Mouse (Mus musculus) stomach, embryonic 16.5 days (tissue): ENCODE data around the gene Cep295nl. TPM values are rescaled to one million over a fixed set of nuclear protein-coding genes. Genes with fewer than 3 reads are reported as not detected.

Experiments
- ATAC-seq: fragments of 200-750 bp; cut with Nextera tagmentation; 2 replicates; pipeline ENCODE4 v1.8.0; 2017; ENCODE audit warnings: moderate number of reproducible peaks, moderate TSS enrichment; ENCODE audit not compliant: insufficient read depth, low FRiP score
- H3K27ac ChIP-seq: fragments of 300-500 bp; sonication (generic); 2 replicates; pipeline ENCODE4 v1.5.1; 2014; ENCODE audit warnings: low read length
- H3K27me3 ChIP-seq: fragments of 300-500 bp; sonication (generic); 2 replicates; pipeline ENCODE4 v1.6.1; 2014; ENCODE audit warnings: low read length, control low read depth, mixed read lengths; ENCODE audit not compliant: control insufficient read depth, insufficient read depth
- H3K36me3 ChIP-seq: fragments of 300-500 bp; sonication (generic); 2 replicates; pipeline ENCODE4 v1.6.1; 2014; ENCODE audit warnings: low read length; ENCODE audit not compliant: control insufficient read depth, insufficient read depth
- H3K4me1 ChIP-seq: fragments of 300-500 bp; sonication (generic); 2 replicates; pipeline ENCODE4 v1.6.1; 2014; ENCODE audit warnings: low read length, control low read depth, mixed read lengths; ENCODE audit not compliant: control insufficient read depth, insufficient read depth
- H3K4me2 ChIP-seq: fragments of 300-500 bp; sonication (generic); 2 replicates; pipeline ENCODE4 v1.6.1; 2014; ENCODE audit warnings: low read depth, low read length, mixed read lengths
- H3K4me3 ChIP-seq: fragments of 300-500 bp; sonication (generic); replicated peaks from 2 replicates; pipeline ENCODE4 v1.5.1; 2014; ENCODE audit warnings: mild to moderate bottlenecking, low read length
- H3K9ac ChIP-seq: fragments of 300-500 bp; sonication (generic); 2 replicates; pipeline ENCODE4 v1.6.1; 2014; ENCODE audit warnings: low read length
- H3K9me3 ChIP-seq: fragments of 300-500 bp; sonication (generic); replicated peaks from 2 replicates; pipeline ENCODE4 v1.6.1; 2016; ENCODE audit warnings: low read length, control low read depth; ENCODE audit not compliant: control insufficient read depth
- WGBS: fragments of 180-500 bp; shearing (Covaris S2); extraction: QIAGEN DNeasy Blood & Tissue Kit; methylation state at CpG from one replicate; pipeline ENCODE4 v1.1.7; 2014; 5-methylcytosine and 5-hydroxymethylcytosine counted together
- polyA plus RNA-seq: library from polyadenylated mRNA; unstranded; fragments of >200 nt; fragmentation: Nextera tagmentation; extraction: Ambion mirVana; gene quantifications from 2 replicates; pipeline ENCODE4 v1.2.1, GENCODE M21; 2015

The Cep295nl gene
- polyA plus RNA-seq, 1 experiment from 2014 or later: 0.36 TPM

DNA sequence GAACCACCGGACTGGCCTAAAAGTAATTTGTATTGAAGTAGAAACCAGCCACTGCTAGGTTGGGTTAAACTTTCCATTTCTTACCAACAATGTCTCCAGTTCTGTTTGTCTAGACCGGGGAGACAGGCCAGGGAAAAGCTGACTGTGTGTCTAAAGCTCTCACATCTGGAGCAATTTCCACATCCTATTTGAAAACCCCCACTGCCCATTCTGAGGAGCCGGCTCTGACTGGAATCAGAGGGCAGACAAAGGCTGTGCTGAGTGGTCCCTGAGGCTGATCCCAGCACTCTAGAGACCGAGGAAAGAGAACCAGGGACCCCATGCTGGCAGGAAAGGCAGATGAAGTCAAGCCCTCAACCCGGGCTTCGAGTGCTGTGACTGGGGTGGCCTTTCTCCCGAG, 30.3 kb upstream of the Cep295nl start:
- Histone ChIP-seq H3K4me1 (peaks cover 8% of the 10 kb centered on the region), H3K36me3 (no peaks in the 10 kb centered on the region), H3K27me3 (no peaks in the 10 kb centered on the region), H3K9me3 (no peaks in the 10 kb centered on the region), H3K27ac (no peak overlapping the region; the same call in 1 of the 2 replicates), H3K4me3 (no peak overlapping the region), H3K9ac (peak overlapping the region; percentile 43; the same call in 1 of the 2 replicates), H3K4me2 (no peak overlapping the region)
- 51% methylated on average over 7 of the region's 7 CpGs for WGBS
- no peak for ATAC-seq

- WGBS: 72% methylated on average over 7 of the region's 7 CpGs
- H3K9me3 ChIP-seq: no peaks in the 10 kb centered on the region
- H3K36me3 ChIP-seq: no peaks in the 10 kb centered on the region
- H3K4me3 ChIP-seq: no peak overlapping the region
- no peak overlapping the region for H3K4me2 ChIP-seq
- ATAC-seq: 0 out of 2 replicates have a peak, but pooled peaks have one; percentile 14
- H3K9ac ChIP-seq: no peak overlapping the region
- H3K27ac ChIP-seq: no peak overlapping the region
- H3K27me3 ChIP-seq: no peaks in the 10 kb centered on the region
- H3K4me1 ChIP-seq: peaks cover 8% of the 10 kb centered on the region
Measured at GRCm38 (mm10) chr11:118371876-118372275, 29.6 kb upstream of the Cep295nl start.

GRCm38 (mm10) chr11:118369657-118370056, 27.4 kb upstream of the Cep295nl start:
- Histone ChIP-seq H3K36me3 (no peaks in the 10 kb centered on the region), H3K9ac (no peak overlapping the region), H3K9me3 (no peaks in the 10 kb centered on the region), H3K4me1 (peaks cover 10% of the 10 kb centered on the region), H3K4me2 (no peak overlapping the region), H3K27ac (no peak overlapping the region), H3K4me3 (no peak overlapping the region), H3K27me3 (no peaks in the 10 kb centered on the region)
- no peak for ATAC-seq
- 71% methylated on average over 8 of the region's 8 CpGs for WGBS

- ATAC-seq: no peak
- peaks cover 14% of the 10 kb centered on the region for H3K4me1 ChIP-seq
- no peak overlapping the region for H3K4me2 ChIP-seq
- no peaks in the 10 kb centered on the region for H3K36me3 ChIP-seq
- no peaks in the 10 kb centered on the region for H3K27me3 ChIP-seq
- H3K9ac ChIP-seq: no peak overlapping the region
- WGBS: 77% methylated on average over 5 of the region's 5 CpGs
- no peak overlapping the region for H3K27ac ChIP-seq
- no peak overlapping the region for H3K4me3 ChIP-seq
- H3K9me3 ChIP-seq: no peaks in the 10 kb centered on the region
Measured at GRCm38 (mm10) chr11:118369251-118369650, 27.0 kb upstream of the Cep295nl start.

DNA sequence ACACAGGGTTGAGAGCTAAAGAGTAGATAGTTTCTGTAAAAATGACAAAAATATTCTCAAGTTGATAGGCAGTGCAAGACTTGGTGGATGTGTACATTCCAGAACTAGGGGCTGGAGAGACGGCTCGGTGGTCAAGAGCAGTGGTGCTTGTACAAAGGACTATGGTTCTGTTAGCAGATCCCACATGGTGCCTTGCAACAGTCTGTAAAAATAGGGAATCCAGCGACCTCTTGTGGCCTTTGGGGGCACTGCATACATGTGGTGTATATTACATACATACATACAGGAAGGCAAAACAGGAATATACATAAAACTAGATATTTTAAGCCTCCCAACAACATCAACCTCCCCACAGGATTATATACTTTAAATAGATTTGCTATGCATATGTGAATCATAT, 26.0 kb upstream of the Cep295nl start:
- ATAC-seq: no peak
- H3K4me1 ChIP-seq: peaks cover 21% of the 10 kb centered on the region
- H3K9ac ChIP-seq: no peak overlapping the region
- H3K4me3 ChIP-seq: no peak overlapping the region
- no peak overlapping the region for H3K4me2 ChIP-seq
- no peaks in the 10 kb centered on the region for H3K36me3 ChIP-seq
- 64% methylated on average over 3 of the region's 3 CpGs for WGBS
- no peaks in the 10 kb centered on the region for H3K9me3 ChIP-seq
- no peaks in the 10 kb centered on the region for H3K27me3 ChIP-seq
- H3K27ac ChIP-seq: no peak overlapping the region

- Histone ChIP-seq H3K4me1 (peaks cover 29% of the 10 kb centered on the region), H3K36me3 (no peaks in the 10 kb centered on the region), H3K27ac (no peak overlapping the region), H3K4me2 (no peak overlapping the region), H3K9me3 (no peaks in the 10 kb centered on the region), H3K27me3 (no peaks in the 10 kb centered on the region), H3K9ac (no peak overlapping the region), H3K4me3 (no peak overlapping the region)
- ATAC-seq: no peak
- 63% methylated on average over 8 of the region's 8 CpGs for WGBS
Measured at GRCm38 (mm10) chr11:118366559-118366958, 24.3 kb upstream of the Cep295nl start.

DNA sequence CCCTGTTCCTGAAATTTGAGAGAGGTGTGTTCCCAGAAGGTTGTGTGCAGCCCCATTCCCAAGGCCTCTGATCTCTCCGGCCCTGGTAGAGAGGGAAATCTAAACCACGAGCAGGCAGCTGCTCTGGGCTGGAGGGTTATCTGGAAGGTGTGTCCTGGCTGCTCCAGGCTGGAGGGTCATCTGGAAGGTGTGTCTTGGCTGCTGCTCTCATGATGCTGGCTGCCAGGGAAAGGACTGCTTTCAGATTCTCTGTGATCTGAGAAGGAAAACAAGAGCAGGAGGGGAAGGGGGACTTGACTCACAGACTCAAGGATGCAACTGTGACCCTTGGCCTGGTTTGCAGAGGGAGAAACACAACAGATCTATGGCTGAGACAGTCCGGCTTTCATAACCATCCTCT, 23.8 kb upstream of the Cep295nl start:
- Histone ChIP-seq H3K9ac (no peak overlapping the region), H3K27ac (peak overlapping the region; percentile 60; the same call in 1 of the 2 replicates), H3K36me3 (no peaks in the 10 kb centered on the region), H3K4me3 (no peak overlapping the region), H3K27me3 (no peaks in the 10 kb centered on the region), H3K9me3 (no peaks in the 10 kb centered on the region), H3K4me1 (peaks cover 30% of the 10 kb centered on the region), H3K4me2 (no peak overlapping the region)
- no peak for ATAC-seq
- 64% methylated on average over 3 of the region's 3 CpGs for WGBS

- H3K4me3 ChIP-seq: no peak overlapping the region
- ATAC-seq: peak; percentile 54
- no peaks in the 10 kb centered on the region for H3K9me3 ChIP-seq
- WGBS: 43% methylated on average over 7 of the region's 7 CpGs
- peaks cover 40% of the 10 kb centered on the region for H3K4me1 ChIP-seq
- H3K9ac ChIP-seq: no peak overlapping the region
- peak overlapping the region; percentile 60 for H3K27ac ChIP-seq
- H3K27me3 ChIP-seq: no peaks in the 10 kb centered on the region
- H3K36me3 ChIP-seq: no peaks in the 10 kb centered on the region
- H3K4me2 ChIP-seq: no peak overlapping the region
Measured at GRCm38 (mm10) chr11:118365171-118365570, 22.9 kb upstream of the Cep295nl start.

DNA sequence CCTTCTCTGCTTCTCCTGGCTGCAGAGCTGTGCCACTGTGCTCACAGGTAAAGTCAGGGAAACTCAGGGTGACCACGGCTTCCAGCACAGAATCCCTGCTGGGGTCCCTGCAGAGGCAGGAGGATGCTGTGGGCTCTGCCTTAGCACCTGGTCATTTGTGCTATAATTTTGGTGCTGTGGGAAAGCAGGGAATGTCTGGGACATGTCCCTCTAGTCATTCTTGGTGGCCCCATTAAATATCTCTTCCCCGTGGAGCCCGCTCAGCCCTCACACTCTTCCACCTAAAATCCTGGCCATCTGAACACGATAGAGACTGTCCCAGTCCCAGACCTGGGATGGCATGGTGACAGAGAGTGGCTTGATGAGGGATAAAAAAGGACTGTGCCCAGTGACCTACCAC, 21.7 kb upstream of the Cep295nl start:
- no peaks in the 10 kb centered on the region for H3K9me3 ChIP-seq
- H3K36me3 ChIP-seq: no peaks in the 10 kb centered on the region
- no peak for ATAC-seq
- no peak overlapping the region for H3K4me2 ChIP-seq
- no peak overlapping the region; the same call in 1 of the 2 replicates for H3K27ac ChIP-seq
- H3K27me3 ChIP-seq: no peaks in the 10 kb centered on the region
- no peak overlapping the region for H3K4me3 ChIP-seq
- 84% methylated on average over 4 of the region's 4 CpGs for WGBS
- H3K9ac ChIP-seq: peak overlapping the region; percentile 65; the same call in 1 of the 2 replicates
- H3K4me1 ChIP-seq: peaks cover 40% of the 10 kb centered on the region
